Mouse (Mus musculus) ES-Bruce4 (cell line): Measurements from ENCODE around the gene Ppp1r27.

Experiments used
- CTCF ChIP-seq: IDR thresholded peaks from one replicate; pipeline ENCODE4 v1.8.1; 2011; ENCODE audit warnings: low read depth, low read length
- POLR2A ChIP-seq: IDR thresholded peaks from one replicate; pipeline ENCODE4 v1.8.1; 2011; ENCODE audit warnings: low read length; ENCODE audit not compliant: insufficient read depth

- TF ChIP-seq CTCF (no peak), POLR2A (no peak)
Measured at GRCm38 (mm10) chr11:120520498-120520897, 30.4 kb downstream of the Ppp1r27 start.
